Mouse (Mus musculus) small intestine, adult 2 months (tissue): ENCODE data around the gene Ntpcr.

Experiments used
- CTCF ChIP-seq: fragments of 200-500 bp; IDR thresholded peaks from 2 replicates; pipeline ENCODE4 v1.5.1; 2012; ENCODE audit warnings: low read depth, mild to moderate bottlenecking, control low read depth, inconsistent platforms, low read length, moderate library complexity, mixed read lengths; ENCODE audit not compliant: insufficient replicate concordance, insufficient read length; ENCODE audit errors: extremely low read depth
- POLR2A ChIP-seq: fragments of 200-500 bp; IDR thresholded peaks from 2 replicates; pipeline ENCODE4 v1.6.1; 2012; ENCODE audit warnings: low read depth, mild to moderate bottlenecking, control low read depth, inconsistent platforms, low read length, moderate library complexity

GRCm38 (mm10) chr8:125711514-125711913, 18.2 kb upstream of the Ntpcr start:
- no peak for TF ChIP-seq POLR2A
- no peak for TF ChIP-seq CTCF
